Mouse (Mus musculus): Measurements from ENCODE around the gene Myoz1.

GRCm38 (mm10) chr14:20702741-20703381, 46.5 kb upstream of the Myoz1 start, which contains the start of gene Chchd1:
- TF ChIP-seq CTCF (IDR thresholded peaks at IDR 0.05) (no peak), POLR2A (IDR thresholded peaks at IDR 0.05; ENCODE audit: insufficient read depth, low read depth, low read length) (peak; percentile 86), EP300 (IDR thresholded peaks at IDR 0.05; ENCODE audit: insufficient read depth, low read depth, low read length) (no peak)

Data from heart, adult 2 months (tissue).